Mouse (Mus musculus): Measurements from ENCODE around the gene Ptges2. TPM values are rescaled to one million over a fixed set of nuclear protein-coding genes. Genes with fewer than 3 reads are reported as not detected.
A peak's percentile ranks its signal among the peaks of the same experiment; 100 is the strongest.

Gene Ptges2
- total RNA-seq, 2 experiments from 2014 or later: 33.8 to 35.5 TPM

GRCm38 (mm10) chr2:32440632-32441031, 44.9 kb downstream of the Ptges2 start:
- Histone ChIP-seq H3K27ac (0 out of 2 replicates have a peak overlapping the region, but pooled peaks have one; percentile 36), H3K4me3 (no peak overlapping the region)
- DNase-seq (ENCODE audit: low spot score in 2 of 2): no peak
- no peak for TF ChIP-seq CTCF (conservative IDR thresholded peaks at IDR 0.05)

DNA sequence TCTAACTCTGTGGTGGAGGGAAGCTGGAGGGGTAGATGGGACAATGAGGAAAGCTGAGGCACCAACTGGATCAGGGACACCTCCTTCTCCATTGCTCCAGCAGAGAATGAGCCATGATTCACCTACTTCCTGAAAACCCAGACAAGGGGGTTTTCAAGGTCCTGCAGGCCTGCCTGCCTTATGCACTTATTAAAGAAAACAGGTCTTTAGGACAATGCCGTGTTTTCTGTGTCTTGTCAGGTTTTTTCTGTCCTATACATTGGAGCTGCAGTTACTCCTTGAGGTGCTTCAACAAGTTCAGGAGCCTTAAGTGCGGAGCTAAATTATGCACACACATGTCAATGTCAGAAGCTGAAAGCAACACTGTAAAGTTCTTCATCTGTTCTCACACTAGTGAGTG, 45.9 kb downstream of the Ptges2 start:
- H3K27ac ChIP-seq: no peak overlapping the region
- no peak for TF ChIP-seq CTCF (conservative IDR thresholded peaks at IDR 0.05)
- DNase-seq (ENCODE audit: low spot score in 2 of 2): no peak
- H3K4me3 ChIP-seq: no peak overlapping the region

GRCm38 (mm10) chr2:32445535-32445934, 49.8 kb downstream of the Ptges2 start:
- no peak for TF ChIP-seq CTCF (conservative IDR thresholded peaks at IDR 0.05)
- H3K27ac ChIP-seq: no peak overlapping the region
- no peak overlapping the region for H3K4me3 ChIP-seq
- DNase-seq (ENCODE audit: low spot score in 2 of 2): no peak

- no peak for TF ChIP-seq CTCF (conservative IDR thresholded peaks at IDR 0.05)
- DNase-seq (ENCODE audit: low spot score in 2 of 2): peak in 1 of 2 experiments; percentile 48
- peak overlapping the region; percentile 89 for H3K27ac ChIP-seq
- peak overlapping the region; percentile 25; the same call in 1 of the 2 replicates for H3K4me3 ChIP-seq
These were observed 51.7 kb downstream of the Ptges2 start for GRCm38 (mm10) chr2:32447264-32447936.

- Histone ChIP-seq H3K27ac (peak overlapping the region; percentile 89), H3K4me3 (peak overlapping the region; percentile 25; the same call in 1 of the 2 replicates)
- TF ChIP-seq CTCF (conservative IDR thresholded peaks at IDR 0.05): no peak
- DNase-seq (ENCODE audit: low spot score in 2 of 2): no peak
These were observed 52.8 kb downstream of the Ptges2 start for GRCm38 (mm10) chr2:32448480-32448879.

DNA sequence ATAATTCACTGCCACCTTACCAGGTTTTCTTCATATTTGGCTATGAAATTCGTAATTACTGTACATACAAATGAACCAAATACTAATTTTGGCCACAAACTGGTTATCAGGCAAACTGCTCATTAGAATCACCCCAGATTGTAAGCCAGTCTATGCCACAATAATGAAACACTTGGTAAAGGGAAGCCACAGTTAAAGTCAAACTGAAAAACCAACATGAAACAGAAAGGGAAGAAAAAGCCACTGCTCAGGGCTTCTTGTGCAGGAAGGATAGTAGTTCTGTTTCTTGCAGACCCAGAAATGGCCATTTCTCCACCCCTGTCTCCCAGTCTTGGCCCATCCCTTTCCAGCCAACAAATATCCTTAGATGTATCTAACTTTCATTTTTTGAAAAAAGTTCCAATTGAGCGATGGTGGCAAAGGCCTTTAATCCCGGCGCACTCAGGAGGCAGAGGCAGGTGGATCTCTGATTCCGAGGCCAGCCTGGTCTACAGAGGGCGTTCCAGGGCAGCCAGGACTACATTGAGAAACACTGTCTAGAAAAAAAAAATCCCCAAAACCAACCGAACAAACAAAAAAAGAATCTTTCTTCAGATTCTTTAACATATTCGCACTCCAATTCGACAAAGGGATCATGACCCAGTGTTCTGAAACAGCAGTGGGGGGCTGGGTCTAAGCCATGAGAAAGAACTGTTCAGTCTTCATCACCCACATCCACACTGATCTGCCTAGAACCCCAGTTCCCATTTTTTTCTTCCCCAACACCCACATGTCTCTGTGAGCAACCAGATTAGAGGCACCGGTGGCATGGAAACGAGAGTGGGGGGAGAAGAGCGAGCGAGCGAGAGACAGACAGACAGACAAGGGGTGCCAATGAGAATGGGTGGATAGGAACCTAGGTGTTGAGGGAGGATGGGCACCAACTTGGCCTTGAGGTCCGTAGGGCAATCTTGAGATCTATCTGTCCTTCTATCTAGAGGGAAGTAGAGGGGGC, 54.4 kb downstream of the Ptges2 start, which contains the start of gene Naif1:
Naif1 (plus strand) TSS at position 697 of the 994 bp plus-strand sequence.
- H3K4me3 ChIP-seq: peak within 1 kb of the TSS; percentile 84
- no peak for TF ChIP-seq CTCF (conservative IDR thresholded peaks at IDR 0.05)
- DNase-seq (ENCODE audit: low spot score in 2 of 2): peak; percentile 58 to 68
- H3K27ac ChIP-seq: peak within 1 kb of the TSS; percentile 95

GRCm38 (mm10) chr2:32450881-32451844, 55.5 kb downstream of the Ptges2 start, which contains the start of gene Slc25a25:
Slc25a25 (minus strand) TSS chr2:32451445.
- no peak for TF ChIP-seq CTCF (conservative IDR thresholded peaks at IDR 0.05)
- Histone ChIP-seq H3K4me3 (peak within 1 kb of the TSS; percentile 84), H3K27ac (peak within 1 kb of the TSS; percentile 95)
- DNase-seq (ENCODE audit: low spot score in 2 of 2): peak; percentile 97

DNA sequence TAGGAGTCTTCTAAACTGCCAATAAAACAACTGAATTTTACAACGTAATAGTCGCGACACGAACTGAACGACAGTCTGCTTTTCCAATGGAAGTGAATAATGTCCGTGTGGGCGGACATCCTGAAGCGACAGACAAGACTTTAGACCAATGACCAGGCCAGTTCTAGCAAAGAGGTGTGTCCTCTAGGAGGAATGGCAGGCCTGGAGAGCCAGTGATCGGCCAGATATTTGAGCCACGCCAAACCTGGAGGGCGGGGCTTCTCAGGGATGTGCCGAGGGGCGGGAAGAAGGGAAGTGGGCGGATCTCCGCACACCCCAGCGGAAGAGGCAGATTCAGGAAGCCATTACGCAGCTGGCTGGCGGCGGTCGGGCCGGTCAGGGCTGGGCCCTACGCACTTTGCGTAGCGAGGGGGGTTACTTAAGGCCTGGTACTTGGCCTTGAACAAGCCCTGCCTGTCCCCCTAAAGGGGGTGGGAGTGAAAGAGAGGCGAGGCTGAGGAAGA, 56.2 kb downstream of the Ptges2 start:
- Histone ChIP-seq H3K27ac (peak overlapping the region; percentile 95), H3K4me3 (peak overlapping the region; percentile 84)
- peak; percentile 98 to 99 for DNase-seq (ENCODE audit: low spot score in 2 of 2)
- no peak for TF ChIP-seq CTCF (conservative IDR thresholded peaks at IDR 0.05)

DNA sequence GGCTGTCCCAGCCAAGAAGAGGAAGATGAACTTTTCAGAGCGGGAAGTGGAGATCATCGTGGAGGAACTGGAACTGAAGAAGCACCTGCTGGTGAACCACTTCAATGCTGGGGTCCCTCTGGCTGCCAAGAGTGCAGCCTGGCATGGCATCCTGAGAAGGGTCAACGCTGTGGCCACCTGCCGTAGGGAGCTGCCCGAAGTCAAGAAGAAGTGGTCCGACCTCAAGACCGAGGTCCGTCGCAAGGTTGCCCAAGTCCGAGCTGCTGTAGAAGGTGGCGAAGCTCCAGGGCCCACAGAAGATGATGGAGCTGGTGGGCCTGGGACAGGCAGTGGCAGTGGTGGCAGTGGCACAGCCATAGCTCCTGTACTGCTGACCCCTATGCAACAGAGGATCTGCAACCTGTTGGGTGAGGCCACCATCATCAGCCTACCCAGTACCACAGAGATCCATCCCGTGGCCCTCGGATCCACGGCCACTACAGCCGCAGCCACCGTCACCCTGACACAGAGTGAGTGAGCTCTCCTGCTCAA, 56.8 kb downstream of the Ptges2 start:
- no peak for DNase-seq (ENCODE audit: low spot score in 2 of 2)
- Histone ChIP-seq H3K27ac (peak overlapping the region; percentile 91), H3K4me3 (peak overlapping the region; percentile 58)
- TF ChIP-seq CTCF (conservative IDR thresholded peaks at IDR 0.05): no peak

- no peak overlapping the region for H3K4me3 ChIP-seq
- TF ChIP-seq CTCF (conservative IDR thresholded peaks at IDR 0.05): no peak
These were observed 58.1 kb downstream of the Ptges2 start for GRCm38 (mm10) chr2:32453641-32454303.

DNA sequence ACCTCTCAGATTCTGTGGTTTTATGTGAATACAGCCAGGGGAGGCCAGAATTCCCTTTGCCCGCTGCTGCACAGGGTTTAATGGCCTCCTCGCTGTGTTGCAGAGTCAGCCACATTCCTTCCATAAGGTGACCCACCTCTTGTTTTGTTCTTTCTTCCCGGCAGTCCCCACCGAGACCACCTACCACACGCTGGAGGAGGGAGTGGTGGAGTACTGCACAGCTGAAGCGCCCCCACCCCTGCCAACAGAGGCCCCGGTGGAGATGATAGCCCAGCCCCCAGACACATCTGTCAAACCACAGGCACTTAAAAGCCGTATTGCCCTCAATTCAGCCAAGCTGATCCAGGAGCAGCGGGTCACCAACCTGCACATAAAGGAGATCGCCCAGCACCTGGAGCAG, 58.9 kb downstream of the Ptges2 start:
- TF ChIP-seq CTCF (conservative IDR thresholded peaks at IDR 0.05): no peak
- H3K27ac ChIP-seq: no peak overlapping the region
- H3K4me3 ChIP-seq: no peak overlapping the region
- no peak for DNase-seq (ENCODE audit: low spot score in 2 of 2)

More at GRCm38 (mm10) chr2:32453641-32454303, 58.1 kb downstream of the Ptges2 start:
- DNase-seq (ENCODE audit: low spot score in 2 of 2): no peak
- no peak overlapping the region for H3K27ac ChIP-seq

Data from layer of hippocampus, adult 2 months (tissue).